Mouse (Mus musculus) testis, postnatal 10 days (tissue): ENCODE measurements around the gene Gm20817.
"Not testable (repeated sequence)": the region's sequence is repeated elsewhere in the genome, so short reads cannot be mapped to it uniquely, and the experiment has no call there.

Experiments
- DNase-seq: peaks from one replicate; pipeline ENCODE4 v3.0.0; 2021; ENCODE audit warnings: low spot score

Gene Gm20817

GRCm38 (mm10) chrY:68832628-68833027 lies at the start of gene Gm20817:
Gm20817 (minus strand) TSS chrY:68832728.
- not testable (repeated sequence) for DNase-seq
